Mouse (Mus musculus) heart, embryonic 13.5 days (tissue): Measurements from ENCODE around the gene Hibadh. TPM values are rescaled to one million over a fixed set of nuclear protein-coding genes. Genes with fewer than 3 reads are reported as not detected.

ENCODE experiments used
- ATAC-seq: fragments of 200-750 bp; cut with Nextera tagmentation; 2 replicates; pipeline ENCODE4 v1.8.0; 2017; ENCODE audit warnings: moderate TSS enrichment; ENCODE audit not compliant: insufficient number of reproducible peaks, low FRiP score, low TSS enrichment; ENCODE audit errors: extremely low read depth
- H3K27ac ChIP-seq: fragments of 300-500 bp; sonication (generic); replicated peaks from 2 replicates; pipeline ENCODE4 v1.5.1; 2015; ENCODE audit warnings: moderate library complexity, mild to moderate bottlenecking, inconsistent platforms
- H3K27me3 ChIP-seq: fragments of 300-500 bp; sonication (generic); replicated peaks from 2 replicates; pipeline ENCODE4 v1.6.1; 2015; ENCODE audit warnings: mild to moderate bottlenecking, inconsistent platforms
- H3K36me3 ChIP-seq: fragments of 300-500 bp; sonication (generic); 2 replicates; pipeline ENCODE4 v1.6.1; 2015; ENCODE audit warnings: mild to moderate bottlenecking, inconsistent platforms
- H3K4me1 ChIP-seq: fragments of 300-500 bp; sonication (generic); 2 replicates; pipeline ENCODE4 v1.6.1; 2015; ENCODE audit warnings: inconsistent platforms
- H3K4me2 ChIP-seq: fragments of 300-500 bp; sonication (generic); 2 replicates; pipeline ENCODE4 v1.6.1; 2015; ENCODE audit warnings: inconsistent platforms, mild to moderate bottlenecking, moderate library complexity
- H3K4me3 ChIP-seq: fragments of 300-500 bp; sonication (generic); 2 replicates; pipeline ENCODE4 v1.5.1; 2015; ENCODE audit warnings: moderate library complexity, mild to moderate bottlenecking, inconsistent platforms
- H3K9ac ChIP-seq: fragments of 300-500 bp; sonication (generic); 2 replicates; pipeline ENCODE4 v1.6.1; 2015; ENCODE audit warnings: inconsistent platforms, mild to moderate bottlenecking, moderate library complexity
- H3K9me3 ChIP-seq: fragments of 300-500 bp; sonication (generic); 2 replicates; pipeline ENCODE4 v1.6.1; 2016; ENCODE audit warnings: inconsistent platforms
- WGBS: fragments of 180-500 bp; shearing (Covaris S2); methylation state at CpG from one replicate; pipeline ENCODE4 v1.1.7; 2015; ENCODE audit warnings: mixed read lengths; 5-methylcytosine and 5-hydroxymethylcytosine counted together
- polyA plus RNA-seq: library from polyadenylated mRNA; unstranded; fragments of >200 nt; fragmentation: Nextera tagmentation; extraction: Ambion mirVana; gene quantifications from 2 replicates; pipeline ENCODE4 v1.2.1, GENCODE M21; 2015

Gene Hibadh
- polyA plus RNA-seq, 1 experiment from 2014 or later, result 115 TPM

GRCm38 (mm10) chr6:52638471-52639185 lies 1.6 kb downstream of the Hibadh start:
- 83% methylated on average over 1 of the region's 1 CpGs for WGBS

GRCm38 (mm10) chr6:52637337-52637736 lies 2.9 kb downstream of the Hibadh start:
- no peak for ATAC-seq
- H3K4me3 ChIP-seq, result no peak overlapping the region
- no peaks in the 10 kb centered on the region for H3K27me3 ChIP-seq
- H3K27ac ChIP-seq, result no peak overlapping the region
- WGBS, result 81% methylated on average over 4 of the region's 4 CpGs
- no peak overlapping the region for H3K9ac ChIP-seq
- peaks cover 14% of the 10 kb centered on the region for H3K4me1 ChIP-seq
- H3K4me2 ChIP-seq, result no peak overlapping the region
- H3K36me3 ChIP-seq, result no peaks in the 10 kb centered on the region
- H3K9me3 ChIP-seq, result no peaks in the 10 kb centered on the region

More at GRCm38 (mm10) chr6:52638471-52639185, 1.6 kb downstream of the Hibadh start:
- H3K27ac ChIP-seq, result no peak overlapping the region
- H3K9me3 ChIP-seq, result no peaks in the 10 kb centered on the region
- peaks cover 14% of the 10 kb centered on the region for H3K4me1 ChIP-seq
- H3K4me3 ChIP-seq, result peak overlapping the region; percentile 91
- peak overlapping the region; percentile 83 for H3K4me2 ChIP-seq
- ATAC-seq, result no peak
- H3K27me3 ChIP-seq, result no peaks in the 10 kb centered on the region
- no peaks in the 10 kb centered on the region for H3K36me3 ChIP-seq
- peak overlapping the region; percentile 94; the same call in 1 of the 2 replicates for H3K9ac ChIP-seq

GRCm38 (mm10) chr6:52635395-52635794 lies 4.8 kb downstream of the Hibadh start:
- Histone ChIP-seq H3K4me1 (peaks cover 14% of the 10 kb centered on the region), H3K27me3 (no peaks in the 10 kb centered on the region), H3K27ac (no peak overlapping the region), H3K9ac (no peak overlapping the region), H3K4me3 (no peak overlapping the region), H3K9me3 (no peaks in the 10 kb centered on the region), H3K36me3 (no peaks in the 10 kb centered on the region), H3K4me2 (no peak overlapping the region)
- ATAC-seq, result no peak
- WGBS, result 75% methylated on average over 2 of the region's 2 CpGs

GRCm38 (mm10) chr6:52630625-52631024 lies 9.6 kb downstream of the Hibadh start:
- H3K4me1 ChIP-seq, result no peaks in the 10 kb centered on the region
- H3K27me3 ChIP-seq, result no peaks in the 10 kb centered on the region
- no peak overlapping the region for H3K4me2 ChIP-seq
- H3K36me3 ChIP-seq, result peaks cover 32% of the 10 kb centered on the region
- no peaks in the 10 kb centered on the region for H3K9me3 ChIP-seq
- H3K9ac ChIP-seq, result no peak overlapping the region
- ATAC-seq, result no peak
- no peak overlapping the region for H3K27ac ChIP-seq
- 88% methylated on average over 4 of the region's 4 CpGs for WGBS
- no peak overlapping the region for H3K4me3 ChIP-seq

GRCm38 (mm10) chr6:52629180-52629579 lies 11.0 kb downstream of the Hibadh start:
- no peak for ATAC-seq
- no peak overlapping the region for H3K4me2 ChIP-seq
- WGBS, result 89% methylated on average over 4 of the region's 4 CpGs
- H3K9ac ChIP-seq, result no peak overlapping the region
- no peaks in the 10 kb centered on the region for H3K4me1 ChIP-seq
- no peak overlapping the region for H3K4me3 ChIP-seq
- H3K36me3 ChIP-seq, result peaks cover 36% of the 10 kb centered on the region
- no peaks in the 10 kb centered on the region for H3K9me3 ChIP-seq
- no peaks in the 10 kb centered on the region for H3K27me3 ChIP-seq
- H3K27ac ChIP-seq, result no peak overlapping the region

- Histone ChIP-seq H3K36me3 (peaks cover 42% of the 10 kb centered on the region), H3K9me3 (no peaks in the 10 kb centered on the region), H3K4me3 (no peak overlapping the region), H3K4me1 (no peaks in the 10 kb centered on the region), H3K9ac (no peak overlapping the region), H3K27me3 (no peaks in the 10 kb centered on the region), H3K27ac (no peak overlapping the region), H3K4me2 (no peak overlapping the region)
- ATAC-seq, result no peak
- WGBS, result 79% methylated on average over 4 of the region's 4 CpGs
These were observed 13.5 kb downstream of the Hibadh start for GRCm38 (mm10) chr6:52626735-52627134.

GRCm38 (mm10) chr6:52623741-52624140 lies 16.4 kb downstream of the Hibadh start:
- no peak for ATAC-seq
- no peak overlapping the region for H3K4me3 ChIP-seq
- 93% methylated on average over 3 of the region's 3 CpGs for WGBS
- no peak overlapping the region for H3K9ac ChIP-seq
- no peaks in the 10 kb centered on the region for H3K27me3 ChIP-seq
- H3K4me1 ChIP-seq, result no peaks in the 10 kb centered on the region
- H3K9me3 ChIP-seq, result no peaks in the 10 kb centered on the region
- H3K4me2 ChIP-seq, result no peak overlapping the region
- H3K27ac ChIP-seq, result no peak overlapping the region
- peaks cover 54% of the 10 kb centered on the region for H3K36me3 ChIP-seq

- no peak overlapping the region for H3K4me3 ChIP-seq
- H3K9me3 ChIP-seq, result no peaks in the 10 kb centered on the region
- 65% methylated on average over 11 of the region's 11 CpGs for WGBS
- no peak overlapping the region; the same call in 1 of the 2 replicates for H3K27ac ChIP-seq
- ATAC-seq, result no peak
- no peaks in the 10 kb centered on the region for H3K4me1 ChIP-seq
- H3K9ac ChIP-seq, result no peak overlapping the region
- H3K4me2 ChIP-seq, result no peak overlapping the region
- peaks cover 51% of the 10 kb centered on the region for H3K36me3 ChIP-seq
- H3K27me3 ChIP-seq, result no peaks in the 10 kb centered on the region
These were observed 18.3 kb downstream of the Hibadh start for GRCm38 (mm10) chr6:52621731-52622480.

GRCm38 (mm10) chr6:52620090-52620489 lies 20.1 kb downstream of the Hibadh start:
- no peaks in the 10 kb centered on the region for H3K4me1 ChIP-seq
- no peaks in the 10 kb centered on the region for H3K9me3 ChIP-seq
- H3K27ac ChIP-seq, result no peak overlapping the region
- H3K36me3 ChIP-seq, result peaks cover 51% of the 10 kb centered on the region
- H3K9ac ChIP-seq, result no peak overlapping the region
- no peak overlapping the region for H3K4me2 ChIP-seq
- 76% methylated on average over 2 of the region's 2 CpGs for WGBS
- no peak overlapping the region for H3K4me3 ChIP-seq
- no peak for ATAC-seq
- H3K27me3 ChIP-seq, result no peaks in the 10 kb centered on the region

- H3K9ac ChIP-seq, result no peak overlapping the region
- H3K4me2 ChIP-seq, result no peak overlapping the region
- ATAC-seq, result no peak
- H3K36me3 ChIP-seq, result peaks cover 19% of the 10 kb centered on the region
- 61% methylated on average over 6 of the region's 6 CpGs for whole genome bisulfite sequencing
- H3K9me3 ChIP-seq, result no peaks in the 10 kb centered on the region
- peak overlapping the region; percentile 34; the same call in 1 of the 2 replicates for H3K27ac ChIP-seq
- H3K4me1 ChIP-seq, result 0 out of 2 replicates have a peak, but pooled peaks cover 7% of the 10 kb centered on the region
- H3K4me3 ChIP-seq, result no peak overlapping the region
- no peaks in the 10 kb centered on the region for H3K27me3 ChIP-seq
These were observed 30.4 kb downstream of the Hibadh start for GRCm38 (mm10) chr6:52609626-52610352.

- WGBS, result 86% methylated on average over 4 of the region's 4 CpGs
- no peaks in the 10 kb centered on the region for H3K27me3 ChIP-seq
- no peaks in the 10 kb centered on the region for H3K9me3 ChIP-seq
- ATAC-seq, result no peak
- no peak overlapping the region for H3K9ac ChIP-seq
- 0 out of 2 replicates have a peak, but pooled peaks cover 7% of the 10 kb centered on the region for H3K4me1 ChIP-seq
- H3K27ac ChIP-seq, result no peak overlapping the region
- no peak overlapping the region for H3K4me2 ChIP-seq
- H3K36me3 ChIP-seq, result peaks cover 19% of the 10 kb centered on the region
- no peak overlapping the region for H3K4me3 ChIP-seq
These were observed 32.1 kb downstream of the Hibadh start for GRCm38 (mm10) chr6:52608121-52608520.
